In genomic region chr1:90317902-90318301, GRCm38 (mm10) we compare ENCODE assay signal across 19 mouse cellular contexts.
"Had no signal": no experiment of that assay in that cellular context is flagged by ENCODE, and none has a peak within 500 bp of the region (broad histone marks: within the 10 kb centered on the region; RNA-seq: fewer than 3 reads in every experiment).

No protein-coding gene starts in this region.

- H3K9ac ChIP-seq: kidney, embryonic 15.5 days; liver, embryonic 13.5 days; neural tube, embryonic 13.5 days had no signal

- H3K4me3 ChIP-seq: kidney, embryonic 15.5 days; liver, embryonic 13.5 days; myocyte; neural tube, embryonic 13.5 days had no signal

- DNase-seq: kidney, adult 8-10 months; kidney, postnatal 10 days; kidney, postnatal 36 days; liver, embryonic 13.5 days; lung, adult 2 months; lung, postnatal 14 days; lung, postnatal 4 days; midbrain, embryonic 14.5 days; right cerebral cortex, adult 18-20 months; right cerebral cortex, postnatal 14 days; right cerebral cortex, postnatal 4 days; thymus, adult 2 months; thymus, postnatal 14 days; thymus, postnatal 4 days had no signal

- H3K27me3 ChIP-seq: kidney, embryonic 15.5 days; liver, embryonic 13.5 days; neural tube, embryonic 13.5 days had no signal

- H3K27ac ChIP-seq: kidney, embryonic 15.5 days; liver, embryonic 13.5 days; neural tube, embryonic 13.5 days; stomach, postnatal 0 days had no signal

- H3K4me1 ChIP-seq: kidney, embryonic 15.5 days; liver, embryonic 13.5 days had no signal

- H3K4me2 ChIP-seq: kidney, embryonic 15.5 days; liver, embryonic 13.5 days; midbrain, embryonic 11.5 days; neural tube, embryonic 13.5 days had no signal

- H3K36me3 ChIP-seq: kidney, embryonic 15.5 days; liver, embryonic 13.5 days; neural tube, embryonic 13.5 days had no signal

- H3K9me3 ChIP-seq: kidney, embryonic 15.5 days; liver, embryonic 13.5 days; neural tube, embryonic 13.5 days had no signal
